Mouse (Mus musculus): ENCODE results near the gene 4930432K21Rik. TPM values are rescaled to one million over a fixed set of nuclear protein-coding genes. Genes with fewer than 3 reads are reported as not detected.

4930432K21Rik gene
- polyA plus RNA-seq, 1 experiment = 0.72 TPM

DNA sequence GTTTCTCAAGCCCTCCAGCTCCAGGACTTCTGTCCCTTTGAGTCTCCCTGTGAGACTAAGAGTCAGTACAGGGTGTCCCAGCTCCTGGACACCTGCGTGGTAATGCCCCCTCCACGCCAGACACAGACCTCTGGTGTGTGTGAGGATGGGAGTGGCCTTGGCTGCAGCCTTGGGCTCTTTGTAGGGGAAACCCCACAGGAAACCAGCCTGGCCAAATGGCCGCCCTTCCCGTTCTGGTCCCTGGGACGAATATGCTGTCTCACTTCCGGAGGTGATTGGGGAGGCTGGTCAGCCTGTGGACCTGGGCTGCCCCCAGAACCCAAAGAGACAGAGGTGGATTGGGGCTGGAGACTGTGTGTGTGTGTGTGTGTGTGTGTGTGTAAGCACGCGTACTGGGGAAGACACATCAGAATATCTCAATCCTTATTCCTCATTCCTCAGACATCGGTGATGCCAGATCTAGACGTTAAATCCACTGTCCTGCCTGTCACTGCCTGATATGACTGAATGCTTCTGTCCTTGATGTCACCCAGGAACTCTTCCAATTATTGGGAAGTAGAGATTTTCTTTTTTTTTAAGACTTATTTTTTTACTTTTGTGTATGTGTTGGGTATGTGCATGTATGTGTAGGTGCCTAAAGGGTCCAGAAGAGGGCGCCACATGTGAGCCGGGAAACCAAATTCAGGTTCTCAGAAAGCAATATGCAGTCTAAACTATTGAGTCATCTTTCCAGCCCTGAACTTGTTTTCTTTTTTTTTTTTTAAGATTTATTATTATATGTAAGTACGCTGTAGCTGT lies 56.3 kb downstream of the 4930432K21Rik start:
- peak overlapping the region; percentile 99 for H3K4me3 ChIP-seq (replicated peaks)
- TF ChIP-seq GATA1 (IDR thresholded peaks at IDR 0.05; ENCODE audit: borderline replicate concordance, low read length) (no peak), FLI1 (IDR thresholded peaks at IDR 0.05; ENCODE audit: low read length) (peak; percentile 96)
- no peaks in the 10 kb centered on the region for H3K27me3 ChIP-seq (replicated peaks)
- no peaks in the 10 kb centered on the region for H3K9me3 ChIP-seq
- peaks cover 62% of the 10 kb centered on the region for H3K36me3 ChIP-seq (replicated peaks; ENCODE audit: low read length)
- H3K4me1 ChIP-seq = peaks cover 91% of the 10 kb centered on the region

GRCm38 (mm10) chr8:84205073-84205472 lies 57.2 kb downstream of the 4930432K21Rik start:
- Histone ChIP-seq H3K36me3 (replicated peaks; ENCODE audit: low read length) (peaks cover 70% of the 10 kb centered on the region), H3K9me3 (no peaks in the 10 kb centered on the region), H3K4me1 (peaks cover 90% of the 10 kb centered on the region), H3K27me3 (replicated peaks) (no peaks in the 10 kb centered on the region), H3K4me3 (replicated peaks) (peak overlapping the region; percentile 85)
- TF ChIP-seq GATA1 (IDR thresholded peaks at IDR 0.05; ENCODE audit: borderline replicate concordance, low read length) (no peak), FLI1 (IDR thresholded peaks at IDR 0.05; ENCODE audit: low read length) (no peak)

- H3K36me3 ChIP-seq (replicated peaks; ENCODE audit: low read length) = peaks cover 82% of the 10 kb centered on the region
- no peak for TF ChIP-seq FLI1 (IDR thresholded peaks at IDR 0.05; ENCODE audit: low read length)
- no peak for TF ChIP-seq GATA1 (IDR thresholded peaks at IDR 0.05; ENCODE audit: borderline replicate concordance, low read length)
- H3K4me3 ChIP-seq (replicated peaks) = peak overlapping the region; percentile 50
- no peaks in the 10 kb centered on the region for H3K27me3 ChIP-seq (replicated peaks)
- H3K4me1 ChIP-seq = peaks cover 90% of the 10 kb centered on the region
- H3K9me3 ChIP-seq = no peaks in the 10 kb centered on the region
Measured at GRCm38 (mm10) chr8:84206666-84207065, 58.8 kb downstream of the 4930432K21Rik start.

- peak overlapping the region; percentile 83 for H3K4me3 ChIP-seq (replicated peaks)
- H3K9me3 ChIP-seq = no peaks in the 10 kb centered on the region
- no peaks in the 10 kb centered on the region for H3K27me3 ChIP-seq (replicated peaks)
- peaks cover 90% of the 10 kb centered on the region for H3K4me1 ChIP-seq
- TF ChIP-seq GATA1 (IDR thresholded peaks at IDR 0.05; ENCODE audit: borderline replicate concordance, low read length) (no peak), FLI1 (IDR thresholded peaks at IDR 0.05; ENCODE audit: low read length) (no peak)
- H3K36me3 ChIP-seq (replicated peaks; ENCODE audit: low read length) = peaks cover 83% of the 10 kb centered on the region
Measured at GRCm38 (mm10) chr8:84207811-84208210, 60.0 kb downstream of the 4930432K21Rik start.

DNA sequence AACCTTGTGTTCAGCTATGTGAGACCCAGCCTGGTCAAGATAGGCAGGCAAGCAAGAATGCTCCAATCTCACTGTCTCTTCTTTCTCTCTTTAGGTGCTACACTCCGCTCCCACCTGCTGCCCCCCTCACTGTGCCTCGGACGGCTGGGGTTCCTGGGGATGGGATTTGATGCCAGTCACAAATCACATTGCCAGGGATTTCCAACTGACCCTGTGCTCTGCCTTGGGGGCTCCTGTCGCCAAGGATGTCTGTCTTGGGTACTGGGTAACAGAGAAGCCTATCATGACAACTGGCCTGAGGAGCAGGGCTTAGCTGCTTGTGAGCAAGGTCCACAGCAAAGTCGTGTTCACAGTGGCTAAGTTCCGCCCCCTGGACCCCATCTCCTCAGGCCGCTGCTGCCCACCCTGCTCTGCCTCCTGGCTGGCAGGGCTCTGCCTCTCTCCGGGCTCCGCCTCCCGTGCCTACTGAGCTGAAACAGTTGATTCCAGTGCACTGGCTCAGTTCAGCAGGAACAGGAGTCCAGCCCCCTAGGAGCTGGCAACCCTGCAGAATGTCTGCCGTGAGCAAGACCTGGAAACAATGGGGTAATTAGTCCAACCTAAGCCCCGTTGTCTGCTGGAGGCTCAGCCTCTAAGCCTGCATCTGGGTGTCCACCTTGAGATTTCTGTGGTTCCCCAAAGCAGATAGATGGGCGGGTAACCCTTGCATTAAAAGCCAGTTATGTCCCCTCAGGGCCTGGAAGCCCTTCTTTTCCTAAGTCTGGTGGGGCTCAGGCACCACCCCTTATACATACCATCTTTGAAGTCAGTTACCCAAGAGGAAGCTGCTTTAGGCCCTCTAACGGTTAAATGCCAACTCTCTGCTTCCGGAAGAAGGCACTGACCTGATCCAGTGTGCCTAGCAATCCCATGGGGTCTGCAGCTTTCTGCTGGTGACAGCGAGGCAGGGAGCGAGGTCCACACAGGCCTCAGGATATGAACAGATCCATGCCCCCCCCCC lies 60.9 kb downstream of the 4930432K21Rik start:
- Histone ChIP-seq H3K4me1 (peaks cover 82% of the 10 kb centered on the region), H3K27me3 (replicated peaks) (no peaks in the 10 kb centered on the region), H3K36me3 (replicated peaks; ENCODE audit: low read length) (peaks cover 87% of the 10 kb centered on the region), H3K9me3 (no peaks in the 10 kb centered on the region), H3K4me3 (replicated peaks) (peak overlapping the region; percentile 83)
- no peak for TF ChIP-seq GATA1 (IDR thresholded peaks at IDR 0.05; ENCODE audit: borderline replicate concordance, low read length)
- TF ChIP-seq FLI1 (IDR thresholded peaks at IDR 0.05; ENCODE audit: low read length) = no peak

GRCm38 (mm10) chr8:84210167-84210791 lies 62.5 kb downstream of the 4930432K21Rik start:
- no peak for TF ChIP-seq GATA1 (IDR thresholded peaks at IDR 0.05; ENCODE audit: borderline replicate concordance, low read length)
- TF ChIP-seq FLI1 (IDR thresholded peaks at IDR 0.05; ENCODE audit: low read length) = no peak
- Histone ChIP-seq H3K4me1 (peaks cover 71% of the 10 kb centered on the region), H3K36me3 (replicated peaks; ENCODE audit: low read length) (peaks cover 97% of the 10 kb centered on the region), H3K9me3 (no peaks in the 10 kb centered on the region), H3K27me3 (replicated peaks) (no peaks in the 10 kb centered on the region), H3K4me3 (replicated peaks) (no peak overlapping the region)

- H3K36me3 ChIP-seq (replicated peaks; ENCODE audit: low read length) = peaks cover 97% of the 10 kb centered on the region
- H3K4me3 ChIP-seq (replicated peaks) = no peak overlapping the region
- H3K4me1 ChIP-seq = peaks cover 62% of the 10 kb centered on the region
- TF ChIP-seq GATA1 (IDR thresholded peaks at IDR 0.05; ENCODE audit: borderline replicate concordance, low read length) (no peak), FLI1 (IDR thresholded peaks at IDR 0.05; ENCODE audit: low read length) (no peak)
- H3K27me3 ChIP-seq (replicated peaks) = no peaks in the 10 kb centered on the region
- H3K9me3 ChIP-seq = no peaks in the 10 kb centered on the region
Measured at GRCm38 (mm10) chr8:84211202-84211601, 63.4 kb downstream of the 4930432K21Rik start.

DNA sequence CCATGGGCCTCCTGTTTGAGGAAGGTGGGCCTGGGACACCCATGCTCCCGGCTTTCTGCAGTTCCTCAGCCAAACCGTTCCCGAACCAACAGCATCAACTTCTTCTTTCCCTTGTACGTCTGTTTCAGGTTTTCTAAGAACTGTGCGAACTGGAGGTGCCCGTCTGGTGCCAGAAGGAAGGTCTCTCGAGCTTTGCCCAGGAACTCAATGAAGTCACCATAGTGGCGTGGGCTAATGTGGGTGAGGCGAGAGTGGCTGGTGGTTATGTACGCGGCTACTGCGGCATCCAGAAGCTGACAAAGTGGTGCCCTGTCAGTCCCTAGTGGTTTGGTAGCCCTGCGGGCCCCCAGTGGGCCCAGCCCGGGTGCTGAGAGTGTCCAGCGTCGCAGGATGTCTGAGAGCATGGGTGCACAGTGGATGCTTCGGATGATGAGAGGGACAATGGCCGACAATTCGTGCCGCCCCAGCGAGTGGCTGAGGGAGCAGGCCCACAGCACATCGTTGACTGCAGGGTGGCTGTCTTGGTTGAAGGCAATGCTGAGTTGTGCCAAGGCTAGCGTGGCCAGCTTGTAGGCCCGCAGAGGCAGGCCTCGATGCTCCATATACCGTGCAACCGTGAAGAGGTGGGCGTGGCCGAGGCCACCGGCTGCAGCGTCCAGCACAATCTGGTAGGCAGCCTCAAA lies 64.2 kb downstream of the 4930432K21Rik start:
- H3K4me3 ChIP-seq (replicated peaks) = peak overlapping the region; percentile 59
- TF ChIP-seq FLI1 (IDR thresholded peaks at IDR 0.05; ENCODE audit: low read length) (no peak), GATA1 (IDR thresholded peaks at IDR 0.05; ENCODE audit: borderline replicate concordance, low read length) (no peak)
- H3K4me1 ChIP-seq = peaks cover 55% of the 10 kb centered on the region
- H3K9me3 ChIP-seq = no peaks in the 10 kb centered on the region
- H3K36me3 ChIP-seq (replicated peaks; ENCODE audit: low read length) = peaks cover 99% of the 10 kb centered on the region
- H3K27me3 ChIP-seq (replicated peaks) = no peaks in the 10 kb centered on the region

DNA sequence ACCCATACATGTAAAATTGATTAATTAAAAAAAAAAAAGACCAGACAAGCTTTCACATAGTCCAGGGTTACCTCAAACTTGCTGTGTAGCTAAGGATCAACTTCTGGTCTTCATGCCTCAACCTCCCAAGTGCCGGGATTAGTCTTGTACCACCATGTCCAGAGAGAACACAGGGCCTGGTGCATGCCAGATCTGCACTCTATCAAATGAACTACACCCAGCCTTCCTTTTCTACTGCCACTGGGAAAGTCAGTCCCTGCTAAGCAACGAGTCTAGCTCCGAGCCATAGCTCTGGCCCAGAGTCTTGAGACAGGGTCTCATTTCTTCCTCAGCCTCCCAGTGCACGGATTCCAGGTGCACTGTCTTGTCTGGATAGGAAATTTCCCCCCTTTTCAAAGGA lies 65.5 kb downstream of the 4930432K21Rik start:
- H3K9me3 ChIP-seq = no peaks in the 10 kb centered on the region
- H3K4me1 ChIP-seq = peaks cover 49% of the 10 kb centered on the region
- H3K4me3 ChIP-seq (replicated peaks) = no peak overlapping the region
- no peaks in the 10 kb centered on the region for H3K27me3 ChIP-seq (replicated peaks)
- TF ChIP-seq GATA1 (IDR thresholded peaks at IDR 0.05; ENCODE audit: borderline replicate concordance, low read length) = no peak
- TF ChIP-seq FLI1 (IDR thresholded peaks at IDR 0.05; ENCODE audit: low read length) = no peak
- peaks cover 99% of the 10 kb centered on the region for H3K36me3 ChIP-seq (replicated peaks; ENCODE audit: low read length)

Data from megakaryocyte, embryonic 14.5 days (primary cell).